Mouse (Mus musculus) limb, embryonic 10.5 days (tissue): Measurements from ENCODE around the gene Hist1h2bg. TPM values are rescaled to one million over a fixed set of nuclear protein-coding genes. Genes with fewer than 3 reads are reported as not detected.
A peak's percentile ranks its signal among the peaks of the same experiment; 100 is the strongest.
"Not testable (repeated sequence)": the region's sequence is repeated elsewhere in the genome, so short reads cannot be mapped to it uniquely, and the experiment has no call there.

Experiments used
- DNase-seq: peaks from one replicate; pipeline ENCODE4 v3.0.0-alpha.2; 2017; ENCODE audit warnings: low spot score
- H3K27ac ChIP-seq: fragments of 300-500 bp; sonication (generic); 2 replicates; pipeline ENCODE4 v1.5.1; 2016; ENCODE audit warnings: mild to moderate bottlenecking
- H3K27me3 ChIP-seq: fragments of 300-500 bp; sonication (generic); 2 replicates; pipeline ENCODE4 v1.6.1; 2016; ENCODE audit warnings: low read depth, mild to moderate bottlenecking; ENCODE audit not compliant: poor library complexity, severe bottlenecking
- H3K36me3 ChIP-seq: fragments of 300-500 bp; sonication (generic); 2 replicates; pipeline ENCODE4 v1.6.1; 2016; ENCODE audit warnings: mild to moderate bottlenecking, moderate library complexity
- H3K4me1 ChIP-seq: fragments of 300-500 bp; sonication (generic); 2 replicates; pipeline ENCODE4 v1.6.1; 2016
- H3K4me3 ChIP-seq: fragments of 300-500 bp; sonication (generic); 2 replicates; pipeline ENCODE4 v1.5.1; 2016; ENCODE audit warnings: mild to moderate bottlenecking, moderate library complexity
- H3K9me3 ChIP-seq: fragments of 300-500 bp; sonication (generic); replicated peaks from 2 replicates; pipeline ENCODE4 v1.6.1; 2016; ENCODE audit warnings: mild to moderate bottlenecking
- WGBS: fragments of 180-500 bp; shearing (Covaris S2); methylation state at CpG from one replicate; pipeline ENCODE4 v1.1.7; 2016; 5-methylcytosine and 5-hydroxymethylcytosine counted together
- polyA plus RNA-seq: library from polyadenylated mRNA; unstranded; fragments of >200 nt; fragmentation: Nextera tagmentation; extraction: Ambion mirVana; gene quantifications from 2 replicates; pipeline ENCODE4 v1.2.1, GENCODE M21; 2016

Hist1h2bg gene
- polyA plus RNA-seq, 1 experiment from 2014 or later: 8.1 TPM

DNA sequence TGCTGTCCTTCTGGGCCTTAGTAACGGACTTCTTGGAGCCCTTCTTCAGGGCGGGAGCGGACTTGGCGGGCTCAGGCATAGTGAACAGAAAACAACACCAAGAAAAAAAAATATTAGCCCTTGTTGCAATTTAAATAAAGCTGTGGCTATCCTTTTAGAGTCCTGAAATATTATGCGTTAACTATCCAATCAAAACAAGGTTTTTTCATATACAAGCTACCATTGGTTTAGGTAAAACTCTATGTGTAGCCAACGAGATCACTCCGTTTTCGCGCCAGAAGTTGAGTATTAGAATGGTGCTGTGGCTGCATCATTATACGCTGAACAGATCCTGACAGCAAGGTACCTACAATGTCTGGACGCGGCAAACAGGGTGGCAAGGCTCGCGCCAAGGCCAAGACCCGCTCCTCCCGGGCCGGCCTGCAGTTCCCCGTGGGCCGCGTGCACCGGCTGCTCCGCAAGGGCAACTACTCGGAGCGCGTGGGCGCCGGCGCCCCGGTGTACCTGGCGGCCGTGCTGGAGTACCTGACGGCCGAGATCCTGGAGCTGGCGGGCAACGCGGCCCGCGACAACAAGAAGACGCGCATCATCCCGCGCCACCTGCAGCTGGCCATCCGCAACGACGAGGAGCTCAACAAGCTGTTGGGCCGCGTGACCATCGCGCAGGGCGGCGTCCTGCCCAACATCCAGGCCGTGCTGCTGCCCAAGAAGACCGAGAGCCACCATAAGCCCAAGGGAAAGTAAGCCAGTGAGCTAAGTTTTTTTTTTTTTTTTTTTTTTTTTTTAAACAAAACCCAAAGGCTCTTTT is 37.4 kb upstream of the Hist1h2bg start, which contains the start of gene Hist1h2af:
TSS of gene Hist1h2af (plus strand) at position 347 of the 808 bp plus-strand sequence.
- H3K27ac ChIP-seq: peak within 1 kb of the TSS; percentile 97
- not testable (repeated sequence) for H3K27me3 ChIP-seq, H3K36me3 ChIP-seq, H3K9me3 ChIP-seq
- peak; percentile 75 for DNase-seq
- peaks cover 42% of the 10 kb centered on the region for H3K4me1 ChIP-seq
- WGBS: under 1% methylated on average over 31 of the region's 53 CpGs
- H3K4me3 ChIP-seq: peak within 1 kb of the TSS; percentile 63

DNA sequence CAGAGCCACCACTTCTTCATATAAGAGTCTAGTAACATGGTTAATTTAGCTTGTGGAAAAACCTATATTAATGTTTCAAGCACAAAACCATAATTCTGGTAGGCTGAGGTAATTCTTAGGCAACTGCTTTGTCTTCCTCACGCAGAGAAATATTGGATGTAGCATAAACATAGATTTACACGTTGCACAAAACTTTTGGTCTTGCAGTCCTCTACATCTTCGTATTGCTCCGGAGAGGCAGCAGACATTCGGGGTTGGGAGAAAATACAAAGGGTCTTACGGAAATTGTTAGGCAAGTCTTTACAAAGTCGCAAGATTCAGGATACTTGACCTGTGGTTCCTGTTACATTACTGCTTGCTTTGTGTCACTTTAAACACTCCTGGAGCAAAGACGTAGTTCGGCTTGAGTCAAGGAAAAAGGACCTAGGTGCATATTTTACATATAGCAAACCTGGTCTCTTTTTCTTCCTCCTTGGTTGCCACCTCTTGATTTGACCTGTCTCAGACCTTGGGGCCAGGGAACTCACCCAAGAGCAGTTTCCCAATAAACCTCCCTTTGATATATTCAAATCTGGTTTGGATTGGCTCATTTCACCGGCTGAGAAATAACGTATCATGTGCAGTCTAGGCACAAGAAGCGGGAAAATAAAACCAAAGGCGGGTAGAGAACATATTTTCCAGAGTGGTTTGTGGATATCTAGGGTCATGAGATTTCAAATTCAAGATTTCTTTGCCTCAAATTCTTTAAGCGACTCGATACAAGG is 36.6 kb upstream of the Hist1h2bg start:
- H3K27ac ChIP-seq: peak overlapping the region; percentile 97
- H3K4me3 ChIP-seq: peak overlapping the region; percentile 63
- peaks cover 36% of the 10 kb centered on the region for H3K4me1 ChIP-seq
- DNase-seq: peak; percentile 54
- no peaks in the 10 kb centered on the region for H3K27me3 ChIP-seq
- H3K36me3 ChIP-seq: no peaks in the 10 kb centered on the region
- H3K9me3 ChIP-seq: no peaks in the 10 kb centered on the region
- under 1% methylated on average over 15 of the region's 15 CpGs for WGBS

DNA sequence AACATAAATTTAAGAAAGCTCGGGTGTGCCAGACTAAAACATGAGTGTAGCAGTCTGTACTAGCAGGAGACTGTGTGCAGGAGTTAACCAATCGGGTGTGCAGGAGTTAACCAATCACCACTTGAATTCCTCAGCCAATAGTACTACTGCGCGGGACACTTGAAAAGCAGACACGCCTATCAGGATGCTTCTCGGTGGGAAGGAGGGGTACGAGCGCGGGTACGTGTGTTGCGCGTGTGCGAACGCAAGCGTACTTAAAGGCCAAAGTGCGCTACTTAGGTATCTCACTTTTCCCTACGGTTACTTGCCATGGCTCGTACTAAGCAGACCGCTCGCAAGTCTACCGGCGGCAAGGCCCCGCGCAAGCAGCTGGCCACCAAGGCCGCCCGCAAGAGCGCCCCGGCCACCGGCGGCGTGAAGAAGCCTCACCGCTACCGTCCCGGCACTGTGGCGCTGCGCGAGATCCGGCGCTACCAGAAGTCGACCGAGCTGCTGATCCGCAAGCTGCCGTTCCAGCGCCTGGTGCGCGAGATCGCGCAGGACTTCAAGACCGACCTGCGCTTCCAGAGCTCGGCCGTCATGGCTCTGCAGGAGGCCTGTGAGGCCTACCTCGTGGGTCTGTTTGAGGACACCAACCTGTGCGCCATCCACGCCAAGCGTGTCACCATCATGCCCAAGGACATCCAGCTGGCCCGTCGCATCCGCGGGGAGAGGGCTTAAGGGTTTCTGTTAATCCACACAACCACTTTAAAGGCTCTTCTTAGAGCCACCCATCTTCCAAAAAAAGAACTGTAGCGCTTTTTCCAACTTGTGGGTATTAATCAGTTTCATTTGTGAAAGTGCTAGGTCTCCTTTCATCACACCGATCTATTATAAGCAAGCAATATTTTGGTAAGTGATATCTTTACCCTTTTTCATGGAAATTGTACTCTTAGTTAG is 35.8 kb upstream of the Hist1h2bg start, which contains the start of gene Hist1h3g:
TSS of gene Hist1h3g (plus strand) at position 286 of the 939 bp plus-strand sequence.
- H3K4me3 ChIP-seq: peak within 1 kb of the TSS; percentile 63
- H3K36me3 ChIP-seq, H3K9me3 ChIP-seq, H3K27me3 ChIP-seq: not testable (repeated sequence)
- peak; percentile 89 for DNase-seq
- peak within 1 kb of the TSS; percentile 97 for H3K27ac ChIP-seq
- WGBS: under 1% methylated on average over 53 of the region's 62 CpGs
- H3K4me1 ChIP-seq: peaks cover 34% of the 10 kb centered on the region

DNA sequence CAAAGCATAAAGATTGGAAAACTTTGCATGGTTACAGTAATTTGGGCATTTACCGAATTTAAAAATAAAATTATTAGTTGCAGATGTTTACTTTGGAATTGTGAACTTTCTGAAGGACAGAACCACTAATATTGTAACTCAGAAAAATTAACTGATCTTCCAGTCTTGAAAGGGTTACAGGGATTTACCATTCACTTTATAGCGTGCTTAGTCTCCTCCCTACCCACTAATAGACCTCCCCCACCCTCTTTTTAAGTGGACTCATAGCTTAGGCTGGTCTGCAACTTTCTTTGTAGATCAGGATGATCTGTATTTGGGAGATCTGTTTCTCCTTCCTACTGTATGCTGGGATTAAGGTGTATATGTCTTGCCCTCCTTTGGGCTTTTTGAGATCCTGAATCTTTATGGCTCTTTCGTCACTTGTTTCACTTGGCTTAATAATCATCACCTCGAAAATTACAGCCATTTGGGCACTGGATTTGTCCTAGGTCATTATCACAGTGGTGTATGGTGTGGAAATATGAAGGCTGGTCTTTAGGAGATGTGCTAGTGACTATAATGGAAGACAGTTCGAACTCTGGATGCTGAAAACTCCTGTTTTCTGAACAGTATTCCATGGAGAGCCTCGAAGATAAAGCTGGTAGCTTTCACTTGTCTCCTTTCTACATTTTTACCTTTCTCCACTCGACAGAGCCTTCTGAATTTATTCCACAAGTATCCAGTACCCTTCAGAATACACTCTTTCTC is 34.9 kb upstream of the Hist1h2bg start:
- Histone ChIP-seq H3K36me3 (no peaks in the 10 kb centered on the region), H3K9me3 (no peaks in the 10 kb centered on the region), H3K27ac (peak overlapping the region; percentile 97), H3K27me3 (no peaks in the 10 kb centered on the region), H3K4me3 (peak overlapping the region; percentile 63), H3K4me1 (peaks cover 34% of the 10 kb centered on the region)
- 22% methylated on average over 7 of the region's 7 CpGs for WGBS
- DNase-seq: no peak

DNA sequence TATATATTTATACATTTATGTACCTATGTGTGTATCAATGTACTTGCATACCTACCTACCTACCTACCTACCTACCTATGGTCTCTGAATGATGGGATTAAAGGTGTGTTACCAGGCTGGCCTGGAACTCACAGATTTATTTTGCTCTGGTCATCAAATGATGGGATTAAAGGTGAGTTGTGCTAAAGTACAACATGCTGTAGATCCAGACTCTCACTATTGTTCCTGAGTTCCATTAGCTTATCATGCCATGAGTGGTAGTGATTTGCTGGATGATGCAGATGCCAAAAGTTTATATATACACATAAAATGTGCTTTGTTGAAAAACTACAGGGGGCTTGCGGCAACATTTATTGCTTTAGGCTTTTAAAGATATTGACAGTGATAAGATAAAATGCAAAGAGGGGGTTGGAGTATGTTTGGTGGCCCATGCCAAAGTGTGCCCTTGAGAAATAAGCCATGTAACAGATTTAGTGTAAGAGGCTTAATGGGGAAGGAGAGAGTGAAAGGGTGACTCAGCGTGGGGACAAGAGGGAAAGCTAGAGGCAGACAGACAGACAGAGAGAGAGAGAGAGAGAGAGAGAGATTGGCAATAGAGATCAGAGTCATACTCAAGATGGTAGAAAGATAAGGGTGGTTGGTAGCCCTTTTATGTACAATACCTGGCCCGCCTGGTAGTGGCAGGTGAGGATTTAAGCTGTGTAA is 34.0 kb upstream of the Hist1h2bg start:
- Histone ChIP-seq H3K4me3 (peak overlapping the region; percentile 63), H3K4me1 (peaks cover 36% of the 10 kb centered on the region), H3K9me3 (no peaks in the 10 kb centered on the region), H3K27me3 (no peaks in the 10 kb centered on the region), H3K27ac (peak overlapping the region; percentile 97), H3K36me3 (no peaks in the 10 kb centered on the region)
- 83% methylated on average over 3 of the region's 3 CpGs for WGBS
- no peak for DNase-seq

DNA sequence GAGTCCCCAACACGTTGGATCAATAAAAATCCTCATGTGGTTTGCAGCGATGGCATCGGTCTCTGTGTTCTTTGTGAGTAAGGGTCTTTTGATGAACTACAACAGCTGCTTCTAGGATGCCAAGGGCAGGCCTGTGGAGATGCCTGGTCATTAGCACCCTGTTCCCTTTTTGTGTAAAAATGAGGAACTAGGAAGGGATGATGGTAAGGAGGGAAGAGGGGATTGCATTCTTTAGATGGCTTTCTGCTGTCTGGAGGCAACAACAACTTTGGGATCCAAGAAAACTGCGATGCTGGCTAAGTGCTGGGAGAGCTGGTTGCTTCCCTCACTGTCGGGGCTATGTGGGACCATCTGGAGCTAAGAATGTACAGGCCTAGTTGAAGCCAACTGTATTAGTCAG is 32.9 kb upstream of the Hist1h2bg start:
- Histone ChIP-seq H3K27me3 (no peaks in the 10 kb centered on the region), H3K4me1 (peaks cover 30% of the 10 kb centered on the region), H3K9me3 (no peaks in the 10 kb centered on the region), H3K27ac (peak overlapping the region; percentile 69), H3K36me3 (no peaks in the 10 kb centered on the region), H3K4me3 (no peak overlapping the region)
- no peak for DNase-seq
- WGBS: 68% methylated on average over 5 of the region's 5 CpGs

DNA sequence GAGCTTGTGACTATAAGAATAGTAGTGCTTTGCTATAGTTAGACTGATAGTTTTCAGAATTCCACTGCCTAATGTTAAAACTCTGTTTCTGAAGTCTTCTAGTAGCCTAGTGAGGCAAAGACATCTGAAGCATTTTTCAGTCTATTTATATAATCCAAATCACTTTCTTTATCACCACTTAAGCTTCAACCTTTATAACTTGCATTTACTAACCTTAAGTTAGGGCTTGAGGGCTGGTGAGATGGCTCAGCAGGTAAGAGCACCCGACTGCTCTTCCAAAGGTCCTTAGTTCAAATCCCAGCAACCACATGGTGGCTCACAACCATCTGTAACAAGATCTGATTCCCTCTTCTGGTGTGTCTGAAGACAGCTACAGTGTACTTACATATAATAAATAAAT is 31.4 kb upstream of the Hist1h2bg start:
- H3K27ac ChIP-seq, H3K9me3 ChIP-seq, DNase-seq, H3K4me3 ChIP-seq, H3K36me3 ChIP-seq, H3K27me3 ChIP-seq: not testable (repeated sequence)
- 69% methylated on average over 1 of the region's 1 CpGs for WGBS
- H3K4me1 ChIP-seq: peaks cover 30% of the 10 kb centered on the region

DNA sequence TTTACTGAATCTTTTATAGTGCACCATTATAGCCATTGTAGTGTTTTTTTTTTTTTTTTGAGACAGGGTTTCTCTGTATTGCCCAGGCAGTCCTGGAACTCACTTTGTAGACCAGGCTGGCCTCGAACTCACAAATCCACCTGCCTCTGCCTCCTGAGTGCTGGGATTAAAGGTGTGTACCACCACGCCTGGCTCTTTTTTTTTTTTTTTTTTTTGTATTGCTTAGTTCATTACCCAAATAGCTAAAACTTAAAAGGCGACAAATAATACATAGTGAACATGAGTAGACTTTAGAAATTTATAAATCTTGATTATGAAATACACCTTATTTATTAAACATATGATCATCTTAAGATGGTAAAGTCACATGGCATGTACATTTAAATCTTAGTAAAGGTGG is 29.7 kb upstream of the Hist1h2bg start:
- no peak for DNase-seq
- no peaks in the 10 kb centered on the region for H3K27me3 ChIP-seq
- no peaks in the 10 kb centered on the region for H3K9me3 ChIP-seq
- H3K4me3 ChIP-seq: no peak overlapping the region
- H3K4me1 ChIP-seq: peaks cover 25% of the 10 kb centered on the region
- WGBS: 93% methylated on average over 3 of the region's 3 CpGs
- H3K36me3 ChIP-seq: no peaks in the 10 kb centered on the region
- no peak overlapping the region for H3K27ac ChIP-seq

DNA sequence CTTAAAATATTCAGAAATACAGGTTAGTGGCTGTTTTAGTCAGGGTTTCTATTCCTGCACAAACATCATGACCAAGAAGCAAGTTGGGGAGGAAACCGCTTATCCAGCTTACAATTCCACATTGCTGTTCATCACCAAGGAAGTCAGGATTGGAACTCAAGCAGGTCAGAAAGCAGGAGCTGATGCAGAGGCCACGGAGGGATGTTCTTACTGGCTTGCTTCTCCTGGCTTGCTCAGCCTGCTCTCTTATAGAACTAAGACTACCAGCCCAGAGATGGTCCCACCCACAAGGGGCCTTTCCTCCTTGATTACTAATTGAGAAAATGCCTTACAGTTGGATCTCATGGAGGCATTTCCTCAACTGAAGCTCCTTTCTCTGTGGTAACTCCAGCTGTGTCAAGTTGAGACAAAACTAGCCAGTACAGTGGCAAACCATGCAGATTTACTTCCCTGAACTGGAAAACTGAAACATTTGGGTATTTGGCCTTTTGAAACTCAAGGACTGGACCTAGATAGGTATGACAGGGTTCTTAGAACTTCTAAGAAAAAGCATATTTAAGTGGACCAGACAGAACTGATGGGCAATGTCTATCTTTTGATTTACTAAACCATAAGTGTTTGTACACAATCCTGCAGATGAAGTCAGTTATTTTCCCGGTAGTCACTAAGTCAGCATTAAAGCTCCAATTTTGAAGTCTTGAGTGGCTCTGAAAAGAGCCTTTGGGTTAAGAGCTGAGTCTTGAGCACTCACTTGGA is 28.8 kb upstream of the Hist1h2bg start:
- not testable (repeated sequence) for DNase-seq, H3K27me3 ChIP-seq, H3K36me3 ChIP-seq, H3K9me3 ChIP-seq
- WGBS: 11% methylated on average over 3 of the region's 3 CpGs
- Histone ChIP-seq H3K4me3 (peak overlapping the region; percentile 57), H3K4me1 (peaks cover 16% of the 10 kb centered on the region), H3K27ac (peak overlapping the region; percentile 96)

DNA sequence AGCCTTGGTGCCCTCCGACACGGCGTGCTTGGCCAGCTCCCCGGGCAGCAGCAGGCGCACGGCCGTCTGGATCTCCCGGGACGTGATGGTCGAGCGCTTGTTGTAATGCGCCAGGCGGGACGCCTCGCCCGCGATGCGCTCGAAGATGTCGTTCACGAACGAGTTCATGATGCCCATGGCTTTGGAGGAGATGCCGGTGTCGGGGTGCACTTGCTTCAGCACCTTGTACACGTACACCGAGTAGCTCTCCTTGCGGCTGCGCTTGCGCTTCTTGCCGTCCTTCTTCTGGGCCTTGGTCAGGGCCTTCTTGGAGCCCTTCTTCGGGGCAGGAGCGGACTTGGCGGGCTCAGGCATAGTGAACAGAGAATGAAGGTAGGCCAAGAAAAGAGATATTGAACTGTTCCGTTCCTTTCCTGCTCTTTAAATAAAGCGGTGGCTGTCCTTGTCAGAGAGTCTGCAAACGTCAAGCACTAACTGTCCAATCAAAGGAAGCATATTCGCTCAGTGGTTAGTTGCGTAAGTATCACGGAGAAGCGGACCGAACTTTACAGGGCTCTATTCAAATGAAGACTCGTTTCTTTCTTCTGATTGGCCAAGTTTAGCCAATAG is 28.1 kb upstream of the Hist1h2bg start, which contains the start of gene Hist1h2bh:
TSS of gene Hist1h2bh (minus strand) at position 394 of the 609 bp plus-strand sequence.
- under 1% methylated on average over 42 of the region's 42 CpGs for WGBS
- H3K4me1 ChIP-seq: peaks cover 12% of the 10 kb centered on the region
- peak; percentile 74 for DNase-seq
- peak within 1 kb of the TSS; percentile 57 for H3K4me3 ChIP-seq
- H3K9me3 ChIP-seq, H3K36me3 ChIP-seq, H3K27me3 ChIP-seq: not testable (repeated sequence)
- peak within 1 kb of the TSS; percentile 96 for H3K27ac ChIP-seq
